Mouse (Mus musculus) adrenal gland, postnatal 25 days (tissue): ENCODE data around the gene Soga3. TPM values are rescaled to one million over a fixed set of nuclear protein-coding genes. Genes with fewer than 3 reads are reported as not detected.

Experiments used
- DNase-seq: peaks from one replicate; pipeline ENCODE4 v3.0.0; 2021; ENCODE audit warnings: mixed read lengths
- total RNA-seq: library from RNA; stranded (reverse); gene quantifications from 2 replicates; pipeline ENCODE4 v1.2.3, GENCODE M21; 2021

Soga3 gene
- total RNA-seq, 1 experiment from 2014 or later: 6.0 TPM

DNA sequence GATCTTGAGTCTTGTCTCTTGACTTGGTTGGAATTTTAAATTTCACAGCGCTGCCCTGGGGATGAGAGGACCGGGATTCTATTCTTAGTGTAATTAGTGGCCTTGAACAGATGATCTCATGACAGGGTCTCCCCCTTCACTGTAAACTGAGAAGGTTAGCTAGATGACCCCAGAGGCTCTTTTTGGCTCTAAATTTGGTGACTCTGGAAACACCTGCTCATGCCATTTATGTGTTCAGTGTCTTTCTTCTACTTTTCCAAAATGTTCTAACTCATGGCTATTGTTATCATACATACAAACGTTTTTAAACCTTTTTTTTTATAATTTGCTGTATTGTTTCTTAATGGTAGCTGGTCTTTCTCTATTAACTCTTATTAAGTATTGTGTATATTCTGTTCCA is 65.1 kb downstream of the Soga3 start:
- DNase-seq: no peak

DNA sequence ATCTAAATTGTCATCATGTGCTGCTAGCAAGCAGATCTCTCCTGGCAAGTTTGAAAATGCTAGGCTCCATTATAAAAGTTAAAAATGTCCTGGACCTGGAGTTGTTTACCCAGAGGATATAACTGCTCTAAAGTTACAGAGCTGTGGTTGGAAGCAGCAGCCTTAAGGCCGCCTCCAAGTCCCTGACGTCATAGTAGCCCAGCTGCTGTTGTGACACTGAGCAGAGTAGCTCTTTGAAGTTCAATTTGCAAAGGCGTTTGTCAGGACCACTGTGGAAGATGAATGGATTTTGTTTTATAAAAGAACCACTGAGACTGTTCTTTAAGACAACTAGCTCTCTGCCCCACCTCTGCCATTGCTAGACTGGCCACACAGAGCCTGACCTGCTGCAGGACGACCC is 67.8 kb downstream of the Soga3 start, which contains the start of gene 9330159F19Rik:
TSS of gene 9330159F19Rik (plus strand) at position 154 of the 400 bp plus-strand sequence.
- DNase-seq: no peak

DNA sequence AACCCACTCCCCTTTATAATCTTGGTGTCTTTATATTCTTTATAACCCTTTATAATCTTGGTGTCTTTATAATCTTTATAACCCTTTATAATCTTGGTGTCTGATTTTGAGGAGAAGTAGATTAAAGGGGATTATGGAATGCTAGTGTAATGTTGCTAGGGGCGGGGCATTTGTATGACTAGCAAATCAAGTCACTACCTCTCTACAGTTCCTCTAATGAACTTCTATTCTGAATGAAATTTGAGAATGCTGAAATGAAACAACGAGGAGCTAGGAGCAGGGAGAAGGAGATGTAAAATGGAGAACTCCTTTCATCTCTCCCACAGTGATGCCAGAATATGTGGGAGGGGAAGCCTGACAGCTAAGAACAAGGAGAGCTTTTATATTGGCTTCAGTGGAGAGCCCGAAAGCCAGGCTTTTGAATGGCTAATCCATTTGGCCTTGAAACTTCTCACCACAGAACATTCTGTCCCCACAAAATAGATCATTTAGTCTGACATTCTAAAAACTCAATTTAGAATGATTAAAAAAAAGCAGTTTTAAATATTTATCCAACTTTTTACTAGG is 70.0 kb downstream of the Soga3 start:
- DNase-seq: no peak

DNA sequence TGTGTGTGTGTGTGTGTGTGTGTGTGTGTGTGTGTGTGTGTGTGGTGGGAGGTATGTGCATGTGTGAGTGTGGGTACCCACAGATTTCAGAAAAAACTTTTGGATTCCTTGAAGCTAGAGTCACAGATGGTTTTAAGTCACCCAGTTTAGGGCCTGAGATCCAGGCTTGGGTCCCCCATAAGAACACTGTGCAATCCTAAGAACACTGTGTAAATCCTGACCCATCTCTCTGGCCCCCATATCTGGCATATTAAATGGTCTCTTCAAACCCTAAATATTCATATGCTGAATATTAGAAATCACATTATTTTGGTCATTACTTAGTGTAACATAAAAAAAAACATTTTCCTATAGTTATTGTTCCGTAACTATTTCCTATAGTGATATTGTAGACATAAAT is 73.3 kb downstream of the Soga3 start:
- DNase-seq: no peak

DNA sequence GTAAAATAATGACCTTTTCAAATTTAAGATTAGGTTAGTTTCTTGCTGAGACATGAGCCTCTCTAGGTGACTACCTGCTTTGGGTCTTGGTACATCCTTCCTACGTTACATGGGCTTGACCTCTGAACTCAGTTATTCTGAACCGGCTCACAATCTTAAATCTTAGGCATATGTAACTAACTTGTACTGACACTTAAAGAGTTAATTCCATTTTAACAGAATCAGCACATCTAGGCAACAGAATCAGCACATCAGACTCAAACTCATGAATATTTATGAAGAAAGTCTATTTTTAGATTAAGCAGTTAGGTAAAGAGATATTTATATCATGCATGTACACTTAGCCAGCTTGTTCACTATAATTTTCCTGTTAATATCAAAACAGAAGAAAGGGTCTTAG is 73.8 kb downstream of the Soga3 start:
- no peak for DNase-seq

DNA sequence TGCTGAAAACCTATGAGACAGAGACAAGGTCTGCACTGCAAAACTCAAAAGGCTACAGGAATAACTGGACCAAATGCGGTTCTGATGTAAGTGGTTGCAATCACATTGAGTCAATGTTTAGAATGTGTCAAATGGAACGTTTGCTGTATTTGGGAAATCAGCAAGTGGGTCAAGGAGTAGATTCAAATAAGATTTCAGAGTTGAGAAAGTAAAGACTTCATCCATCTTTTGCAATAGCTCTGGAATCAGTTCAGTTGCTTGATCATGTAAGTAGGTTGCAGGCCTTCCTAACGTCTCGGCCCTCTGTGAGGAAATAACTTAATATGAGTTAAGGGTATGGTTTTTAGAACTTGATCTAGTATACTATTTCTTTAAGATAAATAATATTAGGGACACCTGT is 81.7 kb downstream of the Soga3 start:
- DNase-seq: no peak

DNA sequence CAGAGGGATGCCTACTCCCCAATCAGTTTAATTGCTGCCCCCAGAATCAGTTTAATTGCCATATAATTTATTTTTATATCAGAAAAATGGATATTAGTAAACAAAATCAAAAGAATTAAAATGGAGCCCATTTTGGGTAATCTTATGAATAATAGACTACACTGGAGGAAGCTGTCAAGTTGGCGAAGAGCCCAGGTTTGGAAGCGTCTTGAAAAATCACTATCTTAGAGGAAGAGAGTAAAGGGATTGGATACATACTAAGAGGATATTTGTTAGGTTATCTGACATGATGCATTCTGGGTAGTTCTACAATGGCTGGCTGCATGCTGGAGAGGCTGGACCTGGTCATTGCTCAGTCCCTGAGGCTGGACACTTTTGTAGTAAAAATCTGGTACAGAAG is 87.6 kb downstream of the Soga3 start:
- DNase-seq: no peak

Other genes with a start within 250 kb of the Soga3 start
- gene 2310057J18Rik, start 157.5 kb upstream of the Soga3 start, total RNA-seq: not detected in 2 replicates
- not detected in 2 replicates for gene Gm49353, start 55.1 kb downstream of the Soga3 start, total RNA-seq
- gene 9330159F19Rik, start 67.8 kb downstream of the Soga3 start, total RNA-seq: 3.4 and 4.0 TPM in 2 replicates
- 77.4 and 90.5 TPM in 2 replicates for gene Echdc1, start 169.3 kb downstream of the Soga3 start, total RNA-seq
- 51.1 and 55.6 TPM in 2 replicates for gene Rnf146, start 218.6 kb downstream of the Soga3 start, total RNA-seq